Mouse (Mus musculus) embryonic fibroblast, embryonic 13.5 days (primary cell): ENCODE results near the gene Lin28b.

Experiments
- CTCF ChIP-seq: IDR thresholded peaks from 2 replicates; pipeline ENCODE4 v1.5.1; 2011; ENCODE audit warnings: mild to moderate bottlenecking, control low read depth, low read length, moderate library complexity, borderline replicate concordance; ENCODE audit not compliant: insufficient read depth
- POLR2A ChIP-seq: IDR thresholded peaks from 2 replicates; pipeline ENCODE4 v1.6.1; 2011; ENCODE audit warnings: low read depth, mild to moderate bottlenecking, control low read depth, low read length, moderate library complexity

GRCm38 (mm10) chr10:45378269-45378668 is 107.9 kb downstream of the Lin28b start:
- no peak for TF ChIP-seq CTCF
- TF ChIP-seq POLR2A, result no peak
